Mouse (Mus musculus): Measurements from ENCODE around the gene Foxi3. TPM values are rescaled to one million over a fixed set of nuclear protein-coding genes. Genes with fewer than 3 reads are reported as not detected.

Gene Foxi3
- total RNA-seq, 2 experiments from 2014 or later, result not detected

GRCm38 (mm10) chr6:70986683-70987082 is 30.4 kb downstream of the Foxi3 start:
- DNase-seq, result no peak

- DNase-seq, result no peak
These were observed 39.9 kb downstream of the Foxi3 start for GRCm38 (mm10) chr6:70996123-70996723.

DNA sequence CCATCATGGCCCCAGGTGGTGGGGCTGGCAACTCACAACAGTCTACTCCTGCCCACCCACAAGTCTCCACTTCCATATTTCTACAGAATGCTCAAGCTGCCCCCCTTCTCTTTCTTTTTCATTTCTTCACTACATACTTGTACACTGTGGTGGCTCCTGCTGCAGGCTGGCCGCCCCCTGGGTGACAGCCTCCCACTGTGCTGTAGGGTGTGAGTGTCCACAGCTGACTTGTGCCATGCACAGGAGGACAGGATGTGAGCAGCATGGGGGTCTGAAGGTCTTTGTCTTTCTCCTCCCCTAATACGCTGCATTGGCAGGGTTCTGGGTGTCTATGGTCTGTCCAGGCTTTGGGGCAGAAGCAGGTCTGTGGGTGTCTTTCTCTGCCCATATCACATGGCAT is 46.3 kb downstream of the Foxi3 start:
- DNase-seq, result no peak

- DNase-seq, result no peak
These were observed 47.8 kb downstream of the Foxi3 start for GRCm38 (mm10) chr6:71004161-71004560.

Other genes starting within 250 kb of the Foxi3 start
- 10 to 100 TPM; 18.5 to 25.0 TPM for gene Rpia, start 164.3 kb upstream of the Foxi3 start, total RNA-seq (2021)
- 10 to 100 TPM; 19.4 to 20.0 TPM for gene Eif2ak3, start 112.0 kb upstream of the Foxi3 start, total RNA-seq (2021)
- not detected for gene Tex37, start 37.6 kb upstream of the Foxi3 start, total RNA-seq (2021)
- 10 to 100 TPM; 16.7 to 20.4 TPM for gene Thnsl2, start 187.9 kb downstream of the Foxi3 start, total RNA-seq (2021)
- gene Fabp1, start 243.3 kb downstream of the Foxi3 start, total RNA-seq (2021), result 1 to 10 TPM in 1 of 2 experiments, not detected in 1; 1.9 TPM